Mouse (Mus musculus): ENCODE results near the gene Trim8. TPM values are rescaled to one million over a fixed set of nuclear protein-coding genes. Genes with fewer than 3 reads are reported as not detected.
A peak's percentile ranks its signal among the peaks of the same experiment; 100 is the strongest.

Gene Trim8
- total and polyA plus RNA-seq, 3 experiments = 24.1 to 39.8 (median 39.2) TPM

GRCm38 (mm10) chr19:46508738-46509137 is 7.2 kb downstream of the Trim8 start:
- Histone ChIP-seq H3K79me2 (replicated peaks; ENCODE audit: control insufficient read depth, insufficient read depth, low read length) (peaks cover 19% of the 10 kb centered on the region), H3K4me1 (ENCODE audit: control insufficient read depth, insufficient read depth, low read length) (peaks cover 56% of the 10 kb centered on the region), H3K27ac (peak overlapping the region; percentile 18; the same call in 1 of the 2 replicates), H3K27me3 (ENCODE audit: control insufficient read depth, insufficient read depth, low read length) (no peaks in the 10 kb centered on the region), H3K4me3 (no peak overlapping the region), H3K9ac (ENCODE audit: low read depth, low read length) (0 out of 2 replicates have a peak overlapping the region, but pooled peaks have one; percentile 4), H3K36me3 (ENCODE audit: control insufficient read depth, insufficient read depth, low read length) (peaks cover 59% of the 10 kb centered on the region)
- intact Hi-C loops (cut with DNase I) = no loop called here
- no peak for DNase-seq
- TF ChIP-seq EP300 (IDR thresholded peaks at IDR 0.05; ENCODE audit: insufficient read depth, low read depth, low read length) (no peak), POLR2A (IDR thresholded peaks at IDR 0.05; ENCODE audit: insufficient read depth, low read depth, low read length) (no peak), CTCF (IDR thresholded peaks at IDR 0.05) (no peak)
- 53% methylated on average over 3 of the region's 3 CpGs for WGBS

DNA sequence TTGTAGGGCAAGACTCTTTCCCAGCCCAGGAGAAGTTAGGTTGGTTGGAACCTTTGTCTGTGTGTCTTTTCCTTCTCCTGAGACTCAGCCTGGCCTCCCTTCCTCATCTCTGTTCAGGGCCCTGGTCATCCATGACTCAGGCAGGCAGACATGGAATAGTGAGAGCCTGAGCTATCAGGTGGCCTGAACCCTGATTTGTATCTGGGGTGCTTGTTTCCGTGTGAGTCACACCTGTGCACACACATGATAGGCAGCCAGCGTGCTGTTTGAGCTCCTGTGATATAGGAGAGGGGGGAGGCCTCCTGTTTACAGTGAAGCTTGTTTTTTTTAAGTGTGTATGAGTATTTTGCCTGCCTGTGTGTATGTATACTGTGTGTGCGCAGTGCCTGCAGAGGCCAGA is 7.7 kb downstream of the Trim8 start:
- TF ChIP-seq EP300 (IDR thresholded peaks at IDR 0.05; ENCODE audit: insufficient read depth, low read depth, low read length) = no peak
- TF ChIP-seq POLR2A (IDR thresholded peaks at IDR 0.05; ENCODE audit: insufficient read depth, low read depth, low read length) = no peak
- no peak for TF ChIP-seq CTCF (IDR thresholded peaks at IDR 0.05)
- 43% methylated on average over 3 of the region's 3 CpGs for whole genome bisulfite sequencing
- Histone ChIP-seq H3K36me3 (ENCODE audit: control insufficient read depth, insufficient read depth, low read length) (peaks cover 59% of the 10 kb centered on the region), H3K79me2 (replicated peaks; ENCODE audit: control insufficient read depth, insufficient read depth, low read length) (peaks cover 19% of the 10 kb centered on the region), H3K4me1 (ENCODE audit: control insufficient read depth, insufficient read depth, low read length) (peaks cover 56% of the 10 kb centered on the region), H3K27me3 (ENCODE audit: control insufficient read depth, insufficient read depth, low read length) (no peaks in the 10 kb centered on the region), H3K9ac (ENCODE audit: low read depth, low read length) (no peak overlapping the region), H3K4me3 (no peak overlapping the region), H3K27ac (peak overlapping the region; percentile 18; the same call in 1 of the 2 replicates)
- DNase-seq = no peak
- intact Hi-C loops (cut with DNase I) = no loop called here

DNA sequence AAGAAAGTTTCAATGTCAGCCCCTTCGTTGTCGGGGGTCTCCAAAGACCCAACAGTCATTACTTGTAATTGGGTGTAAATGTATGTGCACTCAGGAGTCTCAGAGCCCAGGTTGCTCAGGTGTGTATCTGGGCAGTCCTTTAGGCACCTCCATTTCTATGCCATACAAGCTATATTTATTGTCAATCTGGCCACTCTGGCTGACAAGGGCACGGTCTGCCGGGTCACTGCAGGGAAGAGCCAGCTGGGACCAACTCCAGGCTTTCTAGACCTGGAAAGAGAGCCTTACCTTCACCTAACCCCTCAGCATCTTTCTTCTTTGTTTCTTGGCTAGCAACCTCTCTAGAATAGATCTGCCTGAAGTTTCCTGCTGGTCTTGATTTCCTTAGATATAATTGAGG is 8.2 kb downstream of the Trim8 start:
- H3K36me3 ChIP-seq (ENCODE audit: control insufficient read depth, insufficient read depth, low read length) = peaks cover 57% of the 10 kb centered on the region
- no peak overlapping the region for H3K4me3 ChIP-seq
- H3K9ac ChIP-seq (ENCODE audit: low read depth, low read length) = no peak overlapping the region
- no peaks in the 10 kb centered on the region for H3K27me3 ChIP-seq (ENCODE audit: control insufficient read depth, insufficient read depth, low read length)
- H3K27ac ChIP-seq = peak overlapping the region; percentile 44
- intact Hi-C loops (cut with DNase I) = no loop called here
- H3K79me2 ChIP-seq (replicated peaks; ENCODE audit: control insufficient read depth, insufficient read depth, low read length) = peaks cover 19% of the 10 kb centered on the region
- TF ChIP-seq POLR2A (IDR thresholded peaks at IDR 0.05; ENCODE audit: insufficient read depth, low read depth, low read length) = no peak
- no peak for TF ChIP-seq EP300 (IDR thresholded peaks at IDR 0.05; ENCODE audit: insufficient read depth, low read depth, low read length)
- no peak for TF ChIP-seq CTCF (IDR thresholded peaks at IDR 0.05)
- DNase-seq = no peak
- 51% methylated on average over 4 of the region's 4 CpGs for WGBS
- peaks cover 55% of the 10 kb centered on the region for H3K4me1 ChIP-seq (ENCODE audit: control insufficient read depth, insufficient read depth, low read length)

- Histone ChIP-seq H3K4me1 (ENCODE audit: control insufficient read depth, insufficient read depth, low read length) (peaks cover 49% of the 10 kb centered on the region), H3K4me3 (no peak overlapping the region), H3K27me3 (ENCODE audit: control insufficient read depth, insufficient read depth, low read length) (no peaks in the 10 kb centered on the region), H3K79me2 (replicated peaks; ENCODE audit: control insufficient read depth, insufficient read depth, low read length) (peaks cover 19% of the 10 kb centered on the region), H3K9ac (ENCODE audit: low read depth, low read length) (no peak overlapping the region), H3K27ac (peak overlapping the region; percentile 44), H3K36me3 (ENCODE audit: control insufficient read depth, insufficient read depth, low read length) (peaks cover 52% of the 10 kb centered on the region)
- intact Hi-C loops (cut with DNase I) = no loop called here
- TF ChIP-seq EP300 (IDR thresholded peaks at IDR 0.05; ENCODE audit: insufficient read depth, low read depth, low read length) (no peak), CTCF (IDR thresholded peaks at IDR 0.05) (no peak), POLR2A (IDR thresholded peaks at IDR 0.05; ENCODE audit: insufficient read depth, low read depth, low read length) (no peak)
- WGBS = 11% methylated on average over 5 of the region's 5 CpGs
- DNase-seq = no peak
Measured at GRCm38 (mm10) chr19:46510401-46510800, 8.9 kb downstream of the Trim8 start.

GRCm38 (mm10) chr19:46510824-46511223 is 9.3 kb downstream of the Trim8 start:
- WGBS = 20% methylated on average over 3 of the region's 3 CpGs
- Histone ChIP-seq H3K4me3 (no peak overlapping the region), H3K36me3 (ENCODE audit: control insufficient read depth, insufficient read depth, low read length) (peaks cover 48% of the 10 kb centered on the region), H3K9ac (ENCODE audit: low read depth, low read length) (no peak overlapping the region), H3K4me1 (ENCODE audit: control insufficient read depth, insufficient read depth, low read length) (peaks cover 46% of the 10 kb centered on the region), H3K79me2 (replicated peaks; ENCODE audit: control insufficient read depth, insufficient read depth, low read length) (peaks cover 16% of the 10 kb centered on the region), H3K27ac (peak overlapping the region; percentile 44), H3K27me3 (ENCODE audit: control insufficient read depth, insufficient read depth, low read length) (no peaks in the 10 kb centered on the region)
- intact Hi-C loops (cut with DNase I) = no loop called here
- TF ChIP-seq EP300 (IDR thresholded peaks at IDR 0.05; ENCODE audit: insufficient read depth, low read depth, low read length) = 0 out of 2 replicates have a peak, but pooled peaks have one; percentile 27
- no peak for TF ChIP-seq POLR2A (IDR thresholded peaks at IDR 0.05; ENCODE audit: insufficient read depth, low read depth, low read length)
- peak; percentile 69 for TF ChIP-seq CTCF (IDR thresholded peaks at IDR 0.05)
- DNase-seq = no peak

GRCm38 (mm10) chr19:46511263-46511662 is 9.8 kb downstream of the Trim8 start:
- Histone ChIP-seq H3K4me1 (ENCODE audit: control insufficient read depth, insufficient read depth, low read length) (peaks cover 43% of the 10 kb centered on the region), H3K36me3 (ENCODE audit: control insufficient read depth, insufficient read depth, low read length) (peaks cover 47% of the 10 kb centered on the region)
- peak; percentile 56 to 76 for DNase-seq

More at GRCm38 (mm10) chr19:46511263-46511662, 9.8 kb downstream of the Trim8 start:
- TF ChIP-seq EP300 (IDR thresholded peaks at IDR 0.05; ENCODE audit: insufficient read depth, low read depth, low read length) = peak; percentile 49; the same call in 1 of the 2 replicates
- no peak for TF ChIP-seq POLR2A (IDR thresholded peaks at IDR 0.05; ENCODE audit: insufficient read depth, low read depth, low read length)
- TF ChIP-seq CTCF (IDR thresholded peaks at IDR 0.05) = no peak
- 31% methylated on average over 10 of the region's 10 CpGs for WGBS
- H3K79me2 ChIP-seq (replicated peaks; ENCODE audit: control insufficient read depth, insufficient read depth, low read length) = peaks cover 16% of the 10 kb centered on the region
- H3K27me3 ChIP-seq (ENCODE audit: control insufficient read depth, insufficient read depth, low read length) = no peaks in the 10 kb centered on the region
- no peak overlapping the region for H3K4me3 ChIP-seq
- peak overlapping the region; percentile 44 for H3K27ac ChIP-seq
- intact Hi-C loops (cut with DNase I) = no loop called here
- no peak overlapping the region for H3K9ac ChIP-seq (ENCODE audit: low read depth, low read length)
